Mouse (Mus musculus) forebrain, embryonic 15.5 days (tissue): Measurements from ENCODE around the gene Kif26b. TPM values are rescaled to one million over a fixed set of nuclear protein-coding genes. Genes with fewer than 3 reads are reported as not detected.

Source experiments
- ATAC-seq: fragments of 200-750 bp; cut with Nextera tagmentation; replicated peaks from 2 replicates; pipeline ENCODE4 v1.8.0; 2017; ENCODE audit warnings: mild to moderate bottlenecking, moderate TSS enrichment, moderate library complexity
- H3K27ac ChIP-seq: fragments of 300-500 bp; sonication (generic); replicated peaks from 2 replicates; pipeline ENCODE4 v1.5.1; 2015; ENCODE audit warnings: mild to moderate bottlenecking, inconsistent platforms
- H3K27me3 ChIP-seq: fragments of 300-500 bp; sonication (generic); 2 replicates; pipeline ENCODE4 v1.6.1; 2015; ENCODE audit warnings: inconsistent platforms
- H3K36me3 ChIP-seq: fragments of 300-500 bp; sonication (generic); 2 replicates; pipeline ENCODE4 v1.6.1; 2015; ENCODE audit warnings: mild to moderate bottlenecking, inconsistent platforms
- H3K4me1 ChIP-seq: fragments of 300-500 bp; sonication (generic); 2 replicates; pipeline ENCODE4 v1.6.1; 2015; ENCODE audit warnings: inconsistent platforms
- H3K4me2 ChIP-seq: fragments of 300-500 bp; sonication (generic); replicated peaks from 2 replicates; pipeline ENCODE4 v1.6.1; 2015; ENCODE audit warnings: mild to moderate bottlenecking, inconsistent platforms
- H3K4me3 ChIP-seq: fragments of 300-500 bp; sonication (generic); 2 replicates; pipeline ENCODE4 v1.5.1; 2015; ENCODE audit warnings: mild to moderate bottlenecking, inconsistent platforms
- H3K9ac ChIP-seq: fragments of 300-500 bp; sonication (generic); replicated peaks from 2 replicates; pipeline ENCODE4 v1.6.1; 2015; ENCODE audit warnings: mild to moderate bottlenecking, inconsistent platforms
- H3K9me3 ChIP-seq: fragments of 300-500 bp; sonication (generic); 2 replicates; pipeline ENCODE4 v1.6.1; 2016; ENCODE audit warnings: inconsistent platforms
- WGBS: fragments of 180-500 bp; shearing (Covaris S2); methylation state at CpG from one replicate; pipeline ENCODE4 v1.1.7; 2015; ENCODE audit warnings: mixed read lengths; 5-methylcytosine and 5-hydroxymethylcytosine counted together
- polyA plus RNA-seq: library from polyadenylated mRNA; unstranded; fragments of >200 nt; fragmentation: Nextera tagmentation; extraction: Ambion mirVana; gene quantifications from 2 replicates; pipeline ENCODE4 v1.2.1, GENCODE M21; 2015

Kif26b gene
- polyA plus RNA-seq, 1 experiment from 2014 or later: 4.3 TPM

DNA sequence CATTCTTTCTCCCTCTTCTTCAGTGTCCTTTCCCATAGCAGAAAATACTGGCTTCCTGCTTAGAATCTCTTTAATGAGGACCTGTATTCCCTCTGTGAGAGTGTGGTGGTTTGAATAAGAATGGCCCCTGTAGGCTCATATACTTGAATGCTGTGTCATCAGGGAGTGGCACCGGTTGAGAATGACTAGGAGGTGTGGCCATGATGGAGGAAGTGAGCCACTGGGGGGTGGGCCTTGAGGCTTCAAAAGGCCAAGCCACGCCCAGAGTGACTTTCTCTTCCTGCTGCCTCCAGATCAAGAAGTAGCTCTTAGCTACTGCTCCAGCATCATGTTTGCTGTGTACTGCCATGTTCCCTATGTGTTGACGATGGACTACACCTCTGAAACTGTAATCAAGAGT lies 15.7 kb downstream of the Kif26b start:
- Histone ChIP-seq H3K27me3 (no peaks in the 10 kb centered on the region), H3K9ac (no peak overlapping the region), H3K4me3 (no peak overlapping the region), H3K4me1 (peaks cover 4% of the 10 kb centered on the region; the same call in 1 of the 2 replicates), H3K36me3 (no peaks in the 10 kb centered on the region), H3K4me2 (no peak overlapping the region), H3K27ac (no peak overlapping the region), H3K9me3 (no peaks in the 10 kb centered on the region)
- no peak for ATAC-seq
- WGBS: 76% methylated on average over 3 of the region's 3 CpGs

DNA sequence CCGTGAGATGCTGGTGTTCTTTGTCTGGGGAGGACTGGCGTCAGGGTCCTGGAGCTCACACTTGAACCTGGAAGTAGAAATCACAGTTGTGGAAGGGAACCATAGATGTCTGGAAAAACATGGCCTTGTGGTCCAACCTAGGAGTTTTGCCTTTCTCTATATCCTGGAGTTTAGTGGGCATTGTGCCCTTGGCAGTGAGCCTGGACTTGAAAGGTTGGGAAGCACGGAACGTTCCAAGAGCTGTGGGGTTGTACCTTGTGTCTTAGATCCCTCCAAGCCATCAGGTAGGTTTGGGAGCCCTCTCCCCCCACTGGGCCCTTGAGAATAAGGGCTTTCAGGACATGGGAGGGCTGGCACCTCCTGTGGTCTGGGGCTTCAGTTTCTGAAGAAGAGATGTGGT lies 20.7 kb downstream of the Kif26b start:
- Histone ChIP-seq H3K9ac (no peak overlapping the region), H3K4me3 (no peak overlapping the region), H3K27me3 (no peaks in the 10 kb centered on the region), H3K27ac (no peak overlapping the region), H3K4me1 (no peaks in the 10 kb centered on the region), H3K36me3 (no peaks in the 10 kb centered on the region), H3K4me2 (no peak overlapping the region), H3K9me3 (no peaks in the 10 kb centered on the region)
- ATAC-seq: no peak
- 86% methylated on average over 4 of the region's 4 CpGs for WGBS

DNA sequence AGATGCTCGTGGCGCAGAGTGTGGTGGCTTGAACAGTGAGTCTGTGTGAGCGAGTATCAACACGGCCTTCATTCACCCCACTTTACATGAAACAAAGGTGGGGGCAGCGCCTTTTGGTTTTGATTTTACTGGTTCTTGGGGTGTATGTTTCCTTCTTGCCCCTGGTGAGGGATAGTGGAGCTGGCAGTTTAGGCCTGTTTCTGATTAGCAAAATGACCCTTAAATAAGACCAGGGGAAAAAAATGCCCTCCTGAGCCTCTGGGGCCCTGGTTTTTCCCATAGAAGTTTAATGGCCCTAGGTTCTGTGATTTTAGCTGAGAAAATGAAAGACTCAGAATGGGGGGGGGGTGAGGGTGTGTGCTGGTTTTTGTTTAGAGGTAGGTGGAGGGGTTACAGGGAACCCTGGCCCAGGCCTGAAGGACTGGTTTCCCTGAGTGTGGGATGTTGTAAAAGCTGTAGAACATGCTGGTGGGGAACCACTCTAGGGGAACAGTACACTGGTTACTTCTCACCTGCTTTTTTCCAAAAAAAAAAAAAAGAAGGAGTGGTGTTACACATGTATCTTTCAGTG lies 21.6 kb downstream of the Kif26b start:
- ATAC-seq: no peak
- Histone ChIP-seq H3K9me3 (no peaks in the 10 kb centered on the region), H3K27ac (no peak overlapping the region), H3K4me1 (no peaks in the 10 kb centered on the region), H3K27me3 (no peaks in the 10 kb centered on the region), H3K9ac (no peak overlapping the region), H3K36me3 (no peaks in the 10 kb centered on the region), H3K4me3 (no peak overlapping the region), H3K4me2 (no peak overlapping the region)
- 91% methylated on average over 5 of the region's 5 CpGs for WGBS

DNA sequence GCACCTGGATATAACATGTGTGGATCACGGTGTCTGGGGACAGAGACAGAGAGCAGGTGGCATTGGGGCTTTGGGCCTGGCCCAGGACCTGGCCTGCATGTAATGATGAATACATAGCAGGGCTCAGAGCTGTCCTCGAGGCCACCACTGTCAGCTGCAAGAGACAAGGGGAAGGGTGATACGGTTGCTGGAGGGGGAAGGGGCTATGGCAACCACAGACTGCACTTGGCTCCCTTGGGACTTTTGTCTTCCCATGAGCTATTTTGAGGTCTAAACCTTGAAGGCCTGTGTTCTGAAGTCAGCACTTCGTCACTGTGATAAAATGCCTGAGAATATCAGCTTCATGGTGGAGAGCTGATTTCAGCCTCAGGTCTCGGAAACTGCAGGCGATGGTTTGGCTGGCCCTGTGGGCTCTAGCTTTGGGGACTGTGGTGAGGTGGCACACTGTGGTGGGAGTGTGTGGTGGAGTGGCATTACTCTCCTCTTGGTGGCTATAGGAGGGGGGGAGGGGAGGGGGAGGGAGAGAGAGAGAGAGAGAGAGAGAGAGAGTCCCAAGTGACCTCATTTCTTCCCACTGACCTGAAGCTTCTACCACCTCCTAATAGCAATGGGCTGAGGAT lies 23.5 kb downstream of the Kif26b start:
- 89% methylated on average over 6 of the region's 6 CpGs for WGBS
- Histone ChIP-seq H3K27ac (no peak overlapping the region), H3K9ac (no peak overlapping the region), H3K4me2 (no peak overlapping the region), H3K9me3 (no peaks in the 10 kb centered on the region), H3K4me3 (no peak overlapping the region), H3K27me3 (no peaks in the 10 kb centered on the region), H3K36me3 (no peaks in the 10 kb centered on the region), H3K4me1 (no peaks in the 10 kb centered on the region)
- no peak for ATAC-seq

DNA sequence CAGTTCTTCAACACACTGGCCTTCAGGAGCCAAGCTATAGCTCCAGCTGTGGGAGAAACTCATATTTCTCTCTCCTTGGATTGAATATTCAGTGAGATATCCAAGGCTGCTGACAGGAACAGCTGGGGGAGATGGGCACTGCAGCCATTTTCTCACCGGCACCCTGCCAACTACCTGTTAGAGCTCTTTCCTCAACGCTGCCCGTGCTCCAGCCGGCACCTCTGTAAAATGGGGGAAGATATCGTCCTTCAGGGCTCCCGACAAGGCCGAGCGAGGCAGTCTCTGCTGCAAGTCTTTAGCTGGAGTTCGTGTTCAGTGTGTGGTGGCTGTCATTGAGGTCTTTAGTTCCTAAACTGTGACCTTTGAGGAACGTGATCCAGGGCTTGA lies 24.0 kb downstream of the Kif26b start:
- 66% methylated on average over 10 of the region's 10 CpGs for WGBS
- ATAC-seq: no peak

DNA sequence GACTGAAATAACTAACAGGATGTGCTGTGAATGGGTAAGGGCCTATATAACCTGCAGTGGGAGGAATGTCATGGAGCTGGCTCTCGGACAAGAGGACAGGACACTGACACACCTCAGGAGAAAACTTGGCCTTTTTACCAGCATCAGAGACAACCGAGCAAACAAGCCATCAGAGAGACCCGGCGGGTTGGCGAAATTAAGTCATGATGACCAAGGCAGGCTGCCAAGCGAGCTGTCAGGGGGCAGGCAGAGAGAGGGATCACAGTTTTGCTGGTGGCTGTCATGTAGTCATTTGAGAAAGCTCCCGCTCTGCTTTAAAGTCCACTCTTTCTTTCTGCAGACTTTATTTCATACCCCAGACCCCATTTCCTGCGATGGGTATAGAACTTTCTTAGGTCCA lies 27.3 kb downstream of the Kif26b start:
- Histone ChIP-seq H3K9ac (no peak overlapping the region), H3K4me1 (no peaks in the 10 kb centered on the region), H3K9me3 (no peaks in the 10 kb centered on the region), H3K36me3 (no peaks in the 10 kb centered on the region), H3K27ac (no peak overlapping the region), H3K4me2 (no peak overlapping the region), H3K27me3 (no peaks in the 10 kb centered on the region), H3K4me3 (no peak overlapping the region)
- 91% methylated on average over 8 of the region's 8 CpGs for WGBS
- no peak for ATAC-seq

More for the DNA sequence above, 24.0 kb downstream of the Kif26b start:
- Histone ChIP-seq H3K27me3 (no peaks in the 10 kb centered on the region), H3K36me3 (no peaks in the 10 kb centered on the region), H3K9me3 (no peaks in the 10 kb centered on the region), H3K9ac (no peak overlapping the region), H3K4me2 (no peak overlapping the region), H3K27ac (no peak overlapping the region), H3K4me3 (no peak overlapping the region), H3K4me1 (no peaks in the 10 kb centered on the region)

DNA sequence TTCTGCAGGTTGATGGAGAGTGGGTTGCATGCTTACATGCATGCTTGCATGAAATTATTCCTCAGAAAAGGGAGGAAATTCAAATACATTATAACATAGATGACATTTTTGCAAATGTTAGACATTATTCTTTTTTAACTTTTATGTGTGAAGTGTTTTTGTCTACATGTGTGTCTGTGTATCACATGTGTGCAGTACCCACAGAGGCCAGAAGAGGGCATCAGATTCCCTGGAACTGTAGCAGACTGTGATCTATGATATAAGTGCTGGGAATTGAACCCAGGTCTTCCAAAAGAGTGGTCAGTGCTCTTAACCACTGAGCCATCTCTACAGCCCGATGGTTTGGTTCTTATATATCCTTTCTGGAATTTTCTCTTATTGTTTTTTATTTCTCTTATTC lies 31.1 kb downstream of the Kif26b start:
- Histone ChIP-seq H3K36me3 (no peaks in the 10 kb centered on the region), H3K9me3 (no peaks in the 10 kb centered on the region), H3K4me3 (no peak overlapping the region), H3K4me1 (no peaks in the 10 kb centered on the region), H3K4me2 (no peak overlapping the region), H3K9ac (no peak overlapping the region), H3K27ac (no peak overlapping the region), H3K27me3 (no peaks in the 10 kb centered on the region)
- 100% methylated on average over 1 of the region's 1 CpGs for WGBS
- ATAC-seq: no peak

DNA sequence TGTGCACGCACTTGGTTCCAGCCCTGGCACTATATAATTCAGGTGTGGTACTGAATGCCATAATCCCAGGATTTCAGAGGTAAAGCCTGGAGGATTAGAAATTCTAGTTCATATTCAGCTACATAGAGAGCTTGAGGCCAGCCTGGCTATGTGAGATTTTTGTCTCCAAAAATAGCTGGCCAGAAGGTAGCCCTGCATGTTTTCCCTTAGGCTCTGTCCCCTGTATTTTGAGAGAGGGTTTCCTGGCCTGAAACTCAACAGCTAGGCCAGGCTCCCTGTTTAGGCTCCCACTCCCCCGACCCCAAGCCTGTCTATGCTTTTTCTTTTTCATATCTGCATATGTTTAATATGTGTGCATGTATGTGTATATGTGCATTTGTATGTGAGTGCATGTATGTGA lies 34.9 kb downstream of the Kif26b start:
- Histone ChIP-seq H3K36me3 (no peaks in the 10 kb centered on the region), H3K4me3 (no peak overlapping the region), H3K9ac (no peak overlapping the region), H3K4me1 (no peaks in the 10 kb centered on the region), H3K4me2 (no peak overlapping the region), H3K27ac (no peak overlapping the region), H3K27me3 (no peaks in the 10 kb centered on the region), H3K9me3 (no peaks in the 10 kb centered on the region)
- WGBS: 86% methylated on average over 2 of the region's 2 CpGs
- no peak for ATAC-seq

DNA sequence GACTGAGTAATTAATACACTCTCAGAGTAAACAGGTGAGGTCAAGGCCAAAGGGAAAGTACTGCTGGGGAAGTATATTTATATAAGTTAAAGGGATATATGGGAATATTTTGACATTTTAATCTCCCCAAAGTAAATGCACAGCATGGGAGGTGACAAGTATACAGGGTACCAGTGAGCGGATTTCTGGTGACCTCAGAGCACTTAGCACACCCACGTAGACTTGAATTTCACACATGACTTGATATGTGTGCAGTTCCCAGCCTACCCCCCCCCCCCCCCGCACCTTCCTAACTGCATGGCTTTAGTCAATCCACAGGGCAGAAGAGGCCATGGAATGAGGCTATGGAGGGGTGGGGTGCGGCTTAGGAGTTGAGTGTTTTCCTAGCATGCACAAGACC lies 35.9 kb downstream of the Kif26b start:
- Histone ChIP-seq H3K27me3 (no peaks in the 10 kb centered on the region), H3K4me3 (no peak overlapping the region), H3K9me3 (no peaks in the 10 kb centered on the region), H3K36me3 (no peaks in the 10 kb centered on the region), H3K9ac (no peak overlapping the region), H3K27ac (no peak overlapping the region), H3K4me1 (no peaks in the 10 kb centered on the region), H3K4me2 (no peak overlapping the region)
- 63% methylated on average over 4 of the region's 4 CpGs for WGBS
- ATAC-seq: no peak

DNA sequence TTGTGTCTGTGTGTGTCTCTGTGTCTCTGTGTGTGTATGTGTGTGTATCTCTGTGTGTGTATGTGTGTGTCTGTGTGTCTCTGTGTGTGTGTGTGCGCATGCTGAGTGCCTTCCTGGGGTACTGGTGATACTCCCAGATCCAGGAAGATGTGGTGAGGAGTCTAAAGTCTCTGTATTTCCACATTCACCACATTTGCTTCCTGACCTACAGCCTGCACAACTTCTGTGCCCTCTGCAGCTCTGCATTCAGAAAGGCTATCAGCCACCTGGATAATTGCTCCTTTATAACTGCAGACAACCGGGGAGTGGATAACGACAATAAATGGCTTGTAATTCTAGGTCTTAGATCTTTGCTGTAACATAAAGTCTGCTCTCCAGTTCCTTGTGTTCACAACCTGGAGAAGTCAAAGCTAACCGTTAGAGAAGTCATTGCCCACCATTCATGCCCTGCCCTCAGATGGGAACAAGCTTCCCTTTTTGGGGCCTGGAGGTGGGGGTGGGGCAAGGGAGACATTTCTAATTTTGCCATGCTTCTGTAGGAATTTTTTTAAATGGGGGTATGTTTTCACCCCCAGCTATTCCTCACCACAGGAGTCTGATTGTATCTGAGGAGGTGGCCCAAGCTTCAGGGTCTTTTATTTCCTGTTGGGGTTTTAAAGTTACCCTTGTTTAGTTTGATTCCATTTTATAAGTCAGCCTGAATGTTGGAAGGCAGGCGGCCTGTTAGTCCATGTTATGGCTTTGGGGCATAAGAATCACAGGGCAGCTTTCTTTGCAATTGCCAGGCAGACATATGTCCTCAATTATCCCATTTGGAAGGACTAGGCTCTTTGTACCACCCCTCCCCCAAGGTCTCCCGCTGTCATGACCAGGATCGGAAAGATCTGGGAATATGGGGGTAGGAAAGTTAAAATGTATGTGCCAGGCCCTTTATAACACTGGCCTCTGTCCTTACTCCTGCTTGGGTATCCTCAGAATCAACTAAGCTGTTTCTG lies 39.9 kb downstream of the Kif26b start:
- Histone ChIP-seq H3K9me3 (no peaks in the 10 kb centered on the region), H3K36me3 (no peaks in the 10 kb centered on the region), H3K27me3 (no peaks in the 10 kb centered on the region), H3K4me2 (no peak overlapping the region), H3K27ac (no peak overlapping the region), H3K4me3 (no peak overlapping the region), H3K4me1 (0 out of 2 replicates have a peak, but pooled peaks cover 4% of the 10 kb centered on the region), H3K9ac (no peak overlapping the region)
- no peak for ATAC-seq
- 63% methylated on average over 7 of the region's 7 CpGs for WGBS

DNA sequence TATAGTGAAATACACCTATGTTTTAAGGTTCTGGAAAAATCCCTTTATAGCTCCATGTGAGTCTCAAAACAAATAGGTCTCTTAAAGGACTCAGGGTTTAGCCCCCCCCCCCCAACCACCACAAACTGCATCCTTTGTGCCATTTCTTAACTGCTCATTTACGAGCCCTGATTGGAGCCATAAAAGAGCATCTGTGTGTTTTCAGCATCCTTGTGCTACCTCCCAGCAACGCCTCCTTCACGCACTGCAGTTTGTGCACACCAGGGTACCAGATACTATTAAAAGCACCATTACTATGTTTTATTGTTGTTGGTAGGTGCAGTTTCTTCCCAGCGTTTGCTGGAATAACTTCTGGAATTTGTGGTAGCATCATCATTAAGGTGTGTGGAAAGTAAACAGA lies 42.1 kb downstream of the Kif26b start:
- H3K36me3 ChIP-seq: no peaks in the 10 kb centered on the region
- H3K27ac ChIP-seq: no peak overlapping the region
- 0 out of 2 replicates have a peak, but pooled peaks cover 4% of the 10 kb centered on the region for H3K4me1 ChIP-seq
- H3K27me3 ChIP-seq: no peaks in the 10 kb centered on the region
- 24% methylated on average over 4 of the region's 4 CpGs for WGBS
- no peak overlapping the region for H3K4me3 ChIP-seq
- 0 out of 2 replicates have a peak, but pooled peaks cover 10% of the 10 kb centered on the region for H3K9me3 ChIP-seq
- no peak for ATAC-seq
- no peak overlapping the region for H3K9ac ChIP-seq
- H3K4me2 ChIP-seq: no peak overlapping the region

DNA sequence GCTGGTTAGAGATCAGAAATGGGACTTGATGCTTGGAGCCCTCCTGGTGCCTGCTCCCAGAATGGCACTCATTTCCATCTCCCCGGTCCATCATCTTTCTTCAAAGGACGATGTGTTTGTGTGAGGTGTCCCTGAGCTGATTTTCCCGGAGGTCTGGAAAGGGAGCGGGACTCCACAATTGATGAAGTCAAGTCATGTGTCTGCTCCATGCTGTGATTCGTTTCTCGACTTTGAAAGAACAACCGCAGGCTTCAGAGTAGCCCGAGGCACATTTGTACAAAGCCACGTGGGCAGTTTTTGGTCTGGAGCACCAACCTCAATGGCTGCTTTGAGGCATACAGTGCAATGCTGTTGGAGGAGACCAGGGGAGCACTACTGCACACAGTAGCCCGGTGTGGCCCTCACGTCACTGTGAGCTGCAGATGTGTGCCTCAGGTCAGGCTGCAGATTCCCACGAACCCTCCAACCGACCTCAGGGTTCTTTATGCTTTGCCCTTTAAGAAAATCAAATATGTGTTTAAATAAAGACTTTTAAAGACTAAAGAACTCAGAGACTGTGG lies 43.0 kb downstream of the Kif26b start:
- Histone ChIP-seq H3K9ac (no peak overlapping the region), H3K4me2 (no peak overlapping the region), H3K4me3 (no peak overlapping the region), H3K27ac (no peak overlapping the region), H3K36me3 (no peaks in the 10 kb centered on the region), H3K4me1 (0 out of 2 replicates have a peak, but pooled peaks cover 4% of the 10 kb centered on the region), H3K9me3 (0 out of 2 replicates have a peak, but pooled peaks cover 10% of the 10 kb centered on the region), H3K27me3 (no peaks in the 10 kb centered on the region)
- 14% methylated on average over 13 of the region's 13 CpGs for WGBS
- ATAC-seq: no peak
